Mouse (Mus musculus): ENCODE results near the gene Stx12. TPM values are rescaled to one million over a fixed set of nuclear protein-coding genes. Genes with fewer than 3 reads are reported as not detected.

Gene Stx12
- total RNA-seq, 2 experiments from 2014 or later, result 58.8 to 59.2 TPM

Other genes with a start within 250 kb of the Stx12 start
- 10 to 100 TPM; 27.9 to 32.3 TPM for gene Eya3, start 245.5 kb downstream of the Stx12 start, total RNA-seq (2021)
- 1 to 10 TPM; 4.2 to 5.9 TPM for gene Xkr8, start 152.0 kb downstream of the Stx12 start, total RNA-seq (2021)
- gene Smpdl3b, start 127.3 kb downstream of the Stx12 start, total RNA-seq (2021), result 10 to 100 TPM in 1 of 2 experiments, under 1 TPM in 1; 0.83 to 15.0 TPM
- 1 to 10 TPM; 5.2 to 7.2 TPM for gene Rpa2, start 116.2 kb downstream of the Stx12 start, total RNA-seq (2021)
- 1 to 10 TPM; 1.7 to 3.3 TPM for gene Themis2, start 88.1 kb downstream of the Stx12 start, total RNA-seq (2021)
- gene Ppp1r8, start 41.3 kb downstream of the Stx12 start, total RNA-seq (2021), result 10 to 100 TPM; 31.2 to 41.0 TPM
- 10 to 100 TPM; 25.2 to 26.1 TPM for gene Fam76a, start 38.0 kb upstream of the Stx12 start, total RNA-seq (2021)
- under 1 TPM; 0.43 to 0.58 TPM for gene Fgr, start 89.6 kb upstream of the Stx12 start, total RNA-seq (2021)
- gene Ahdc1, start 126.8 kb upstream of the Stx12 start, total RNA-seq (2021), result 10 to 100 TPM; 72.1 to 86.9 TPM
- gene Wasf2, start 246.0 kb upstream of the Stx12 start, total RNA-seq (2021), result 100 to 1,000 TPM in 1 of 2 experiments, 10 to 100 TPM in 1; 97.5 to 102 TPM